Mouse (Mus musculus) bone marrow macrophage, adult 2 months (primary cell): ENCODE measurements around the gene Praf2.

ENCODE experiments used
- CTCF ChIP-seq: IDR thresholded peaks from 2 replicates; pipeline ENCODE4 v1.5.1; 2012; ENCODE audit warnings: low read depth, mild to moderate bottlenecking, low read length, moderate library complexity
- POLR2A ChIP-seq: IDR thresholded peaks from 2 replicates; pipeline ENCODE4 v1.6.1; 2012; ENCODE audit warnings: mild to moderate bottlenecking, low read depth, low read length, borderline replicate concordance

DNA sequence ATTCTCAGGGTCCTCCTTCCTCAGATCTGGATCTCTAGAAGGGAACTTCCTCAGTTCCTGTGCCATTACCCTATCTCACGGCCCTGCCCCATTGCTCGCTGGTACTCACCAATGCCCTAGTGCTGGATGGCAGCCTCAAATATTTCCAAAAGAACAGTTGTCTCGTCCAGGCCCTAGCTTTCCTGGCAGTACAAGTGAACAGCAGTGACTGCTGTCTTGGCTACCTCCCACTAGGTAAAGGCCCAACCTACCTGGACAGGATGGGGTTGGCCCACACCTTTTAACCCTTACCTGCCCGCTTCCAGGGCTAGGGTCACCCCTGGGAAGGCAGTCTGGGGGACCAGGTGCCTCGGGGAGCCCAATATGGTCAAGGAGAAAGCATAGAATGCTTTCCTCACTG, 12.9 kb downstream of the Praf2 start:
- TF ChIP-seq CTCF (no peak), POLR2A (no peak)
